Mouse (Mus musculus): Measurements from ENCODE around the gene Alpl. TPM values are rescaled to one million over a fixed set of nuclear protein-coding genes. Genes with fewer than 3 reads are reported as not detected.
A peak's percentile ranks its signal among the peaks of the same experiment; 100 is the strongest.

Gene Alpl
- polyA plus RNA-seq, 1 experiment from 2014 or later = 9.9 TPM

DNA sequence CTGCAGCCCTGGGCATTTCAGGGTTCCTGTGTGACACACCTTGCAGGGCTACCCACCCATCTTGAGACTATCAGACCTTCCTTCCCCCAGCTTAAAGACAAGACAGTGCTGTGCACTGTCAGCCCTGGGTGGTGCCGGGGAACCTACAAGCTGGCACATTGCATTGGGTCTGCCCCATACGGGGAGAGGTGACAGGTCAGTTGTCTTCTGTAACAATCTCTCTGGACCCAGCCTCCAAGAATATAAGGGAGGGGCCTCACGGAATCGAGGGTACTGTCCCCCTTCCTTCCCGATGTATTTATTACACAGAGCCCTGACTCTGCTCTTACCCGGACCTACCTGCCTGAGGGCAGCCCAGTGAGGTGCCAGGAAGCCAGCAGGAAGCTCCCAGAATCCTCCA is 11.4 kb downstream of the Alpl start:
- Histone ChIP-seq H3K4me2 (ENCODE audit: low read depth, low read length) (no peak overlapping the region), H3K36me3 (replicated peaks; ENCODE audit: control insufficient read depth, insufficient read depth, low read depth, low read length) (no peaks in the 10 kb centered on the region), H3K27me3 (ENCODE audit: control insufficient read depth, insufficient read depth, low read length) (no peaks in the 10 kb centered on the region), H3K27ac (replicated peaks; ENCODE audit: low read depth, low read length) (no peak overlapping the region), H3K9me3 (replicated peaks; ENCODE audit: control insufficient read depth, low read length) (no peaks in the 10 kb centered on the region), H3K4me1 (ENCODE audit: control insufficient read depth, insufficient read depth, low read length) (peaks cover 3% of the 10 kb centered on the region; the same call in 1 of the 2 replicates), H3K9ac (replicated peaks; ENCODE audit: low read length) (no peak overlapping the region), H3K4me3 (ENCODE audit: low read depth, low read length) (no peak overlapping the region)
- DNase-seq (ENCODE audit: low spot score) (no peak), ATAC-seq (replicated peaks; ENCODE audit: insufficient number of reproducible peaks, low FRiP score, low TSS enrichment, low read depth) (no peak)
- 72% methylated on average over 6 of the region's 6 CpGs for WGBS

GRCm38 (mm10) chr4:137783541-137784191 is 12.5 kb downstream of the Alpl start:
- Histone ChIP-seq H3K4me2 (ENCODE audit: low read depth, low read length) (no peak overlapping the region), H3K36me3 (replicated peaks; ENCODE audit: control insufficient read depth, insufficient read depth, low read depth, low read length) (no peaks in the 10 kb centered on the region), H3K4me1 (ENCODE audit: control insufficient read depth, insufficient read depth, low read length) (peaks cover 3% of the 10 kb centered on the region; the same call in 1 of the 2 replicates), H3K27ac (replicated peaks; ENCODE audit: low read depth, low read length) (no peak overlapping the region), H3K9me3 (replicated peaks; ENCODE audit: control insufficient read depth, low read length) (no peaks in the 10 kb centered on the region), H3K4me3 (ENCODE audit: low read depth, low read length) (no peak overlapping the region), H3K27me3 (ENCODE audit: control insufficient read depth, insufficient read depth, low read length) (no peaks in the 10 kb centered on the region), H3K9ac (replicated peaks; ENCODE audit: low read length) (no peak overlapping the region; the same call in 1 of the 2 replicates)
- WGBS = 35% methylated on average over 9 of the region's 9 CpGs
- DNase-seq (ENCODE audit: low spot score) (no peak), ATAC-seq (replicated peaks; ENCODE audit: insufficient number of reproducible peaks, low FRiP score, low TSS enrichment, low read depth) (no peak)

- H3K36me3 ChIP-seq (replicated peaks; ENCODE audit: control insufficient read depth, insufficient read depth, low read depth, low read length) = no peaks in the 10 kb centered on the region
- H3K4me3 ChIP-seq (ENCODE audit: low read depth, low read length) = no peak overlapping the region
- H3K9me3 ChIP-seq (replicated peaks; ENCODE audit: control insufficient read depth, low read length) = no peaks in the 10 kb centered on the region
- no peak overlapping the region for H3K4me2 ChIP-seq (ENCODE audit: low read depth, low read length)
- WGBS = 55% methylated on average over 5 of the region's 5 CpGs
- H3K4me1 ChIP-seq (ENCODE audit: control insufficient read depth, insufficient read depth, low read length) = peaks cover 3% of the 10 kb centered on the region; the same call in 1 of the 2 replicates
- no peak for ATAC-seq (replicated peaks; ENCODE audit: insufficient number of reproducible peaks, low FRiP score, low TSS enrichment, low read depth)
- no peak overlapping the region for H3K9ac ChIP-seq (replicated peaks; ENCODE audit: low read length)
- DNase-seq (ENCODE audit: low spot score) = no peak
- H3K27ac ChIP-seq (replicated peaks; ENCODE audit: low read depth, low read length) = no peak overlapping the region
- H3K27me3 ChIP-seq (ENCODE audit: control insufficient read depth, insufficient read depth, low read length) = no peaks in the 10 kb centered on the region
These were observed 14.2 kb downstream of the Alpl start for GRCm38 (mm10) chr4:137781949-137782348.

- Histone ChIP-seq H3K27me3 (ENCODE audit: control insufficient read depth, insufficient read depth, low read length) (no peaks in the 10 kb centered on the region), H3K4me2 (ENCODE audit: low read depth, low read length) (no peak overlapping the region), H3K9me3 (replicated peaks; ENCODE audit: control insufficient read depth, low read length) (no peaks in the 10 kb centered on the region), H3K27ac (replicated peaks; ENCODE audit: low read depth, low read length) (no peak overlapping the region), H3K36me3 (replicated peaks; ENCODE audit: control insufficient read depth, insufficient read depth, low read depth, low read length) (no peaks in the 10 kb centered on the region), H3K4me1 (ENCODE audit: control insufficient read depth, insufficient read depth, low read length) (peaks cover 3% of the 10 kb centered on the region; the same call in 1 of the 2 replicates), H3K4me3 (ENCODE audit: low read depth, low read length) (no peak overlapping the region), H3K9ac (replicated peaks; ENCODE audit: low read length) (no peak overlapping the region)
- DNase-seq (ENCODE audit: low spot score) (no peak), ATAC-seq (replicated peaks; ENCODE audit: insufficient number of reproducible peaks, low FRiP score, low TSS enrichment, low read depth) (no peak)
- 73% methylated on average over 3 of the region's 3 CpGs for WGBS
These were observed 15.2 kb downstream of the Alpl start for GRCm38 (mm10) chr4:137780986-137781385.

GRCm38 (mm10) chr4:137778397-137779184 is 17.6 kb downstream of the Alpl start:
- Histone ChIP-seq H3K4me2 (ENCODE audit: low read depth, low read length) (no peak overlapping the region), H3K27me3 (ENCODE audit: control insufficient read depth, insufficient read depth, low read length) (no peaks in the 10 kb centered on the region), H3K36me3 (replicated peaks; ENCODE audit: control insufficient read depth, insufficient read depth, low read depth, low read length) (no peaks in the 10 kb centered on the region), H3K4me3 (ENCODE audit: low read depth, low read length) (no peak overlapping the region), H3K9ac (replicated peaks; ENCODE audit: low read length) (no peak overlapping the region), H3K27ac (replicated peaks; ENCODE audit: low read depth, low read length) (no peak overlapping the region), H3K9me3 (replicated peaks; ENCODE audit: control insufficient read depth, low read length) (no peaks in the 10 kb centered on the region), H3K4me1 (ENCODE audit: control insufficient read depth, insufficient read depth, low read length) (no peaks in the 10 kb centered on the region)
- ATAC-seq (replicated peaks; ENCODE audit: insufficient number of reproducible peaks, low FRiP score, low TSS enrichment, low read depth) (no peak), DNase-seq (ENCODE audit: low spot score) (no peak)
- WGBS = 82% methylated on average over 17 of the region's 17 CpGs

GRCm38 (mm10) chr4:137777866-137778265 is 18.3 kb downstream of the Alpl start:
- Histone ChIP-seq H3K27ac (replicated peaks; ENCODE audit: low read depth, low read length) (no peak overlapping the region), H3K9ac (replicated peaks; ENCODE audit: low read length) (no peak overlapping the region), H3K36me3 (replicated peaks; ENCODE audit: control insufficient read depth, insufficient read depth, low read depth, low read length) (no peaks in the 10 kb centered on the region), H3K9me3 (replicated peaks; ENCODE audit: control insufficient read depth, low read length) (no peaks in the 10 kb centered on the region), H3K4me1 (ENCODE audit: control insufficient read depth, insufficient read depth, low read length) (no peaks in the 10 kb centered on the region), H3K27me3 (ENCODE audit: control insufficient read depth, insufficient read depth, low read length) (no peaks in the 10 kb centered on the region), H3K4me3 (ENCODE audit: low read depth, low read length) (no peak overlapping the region), H3K4me2 (ENCODE audit: low read depth, low read length) (no peak overlapping the region)
- WGBS = 87% methylated on average over 4 of the region's 4 CpGs
- ATAC-seq (replicated peaks; ENCODE audit: insufficient number of reproducible peaks, low FRiP score, low TSS enrichment, low read depth) (no peak), DNase-seq (ENCODE audit: low spot score) (no peak)

DNA sequence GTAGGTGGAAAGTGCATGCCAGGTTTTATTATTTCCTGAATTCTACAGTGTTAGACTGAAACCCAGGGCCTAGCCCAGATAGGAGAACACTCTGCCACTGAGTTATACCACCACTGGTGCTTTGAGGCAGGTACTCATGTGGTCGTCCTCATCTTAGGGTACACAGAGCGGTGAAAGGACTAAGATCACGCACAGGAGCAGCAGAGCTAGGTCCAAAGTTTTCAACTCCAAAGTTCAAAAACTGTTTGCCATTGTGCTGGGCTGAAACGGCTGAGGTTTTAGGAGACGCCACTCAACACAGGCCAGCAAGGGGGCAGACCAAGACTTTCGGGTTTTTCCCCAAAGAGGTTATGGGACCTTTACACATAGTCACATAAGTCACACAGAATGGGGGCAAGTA is 21.7 kb downstream of the Alpl start:
- H3K9me3 ChIP-seq (replicated peaks; ENCODE audit: control insufficient read depth, low read length) = no peaks in the 10 kb centered on the region
- no peaks in the 10 kb centered on the region for H3K27me3 ChIP-seq (ENCODE audit: control insufficient read depth, insufficient read depth, low read length)
- no peaks in the 10 kb centered on the region for H3K36me3 ChIP-seq (replicated peaks; ENCODE audit: control insufficient read depth, insufficient read depth, low read depth, low read length)
- H3K4me3 ChIP-seq (ENCODE audit: low read depth, low read length) = no peak overlapping the region
- H3K4me2 ChIP-seq (ENCODE audit: low read depth, low read length) = no peak overlapping the region
- ATAC-seq (replicated peaks; ENCODE audit: insufficient number of reproducible peaks, low FRiP score, low TSS enrichment, low read depth) (no peak), DNase-seq (ENCODE audit: low spot score) (no peak)
- 84% methylated on average over 6 of the region's 6 CpGs for WGBS
- H3K27ac ChIP-seq (replicated peaks; ENCODE audit: low read depth, low read length) = no peak overlapping the region
- no peak overlapping the region for H3K9ac ChIP-seq (replicated peaks; ENCODE audit: low read length)
- no peaks in the 10 kb centered on the region for H3K4me1 ChIP-seq (ENCODE audit: control insufficient read depth, insufficient read depth, low read length)

- no peak overlapping the region for H3K9ac ChIP-seq (replicated peaks; ENCODE audit: low read length)
- WGBS = 57% methylated on average over 5 of the region's 5 CpGs
- H3K9me3 ChIP-seq (replicated peaks; ENCODE audit: control insufficient read depth, low read length) = no peaks in the 10 kb centered on the region
- ATAC-seq (replicated peaks; ENCODE audit: insufficient number of reproducible peaks, low FRiP score, low TSS enrichment, low read depth) (0 out of 2 replicates have a peak, but pooled peaks have one; percentile 32), DNase-seq (ENCODE audit: low spot score) (peak; percentile 24)
- H3K4me1 ChIP-seq (ENCODE audit: control insufficient read depth, insufficient read depth, low read length) = no peaks in the 10 kb centered on the region
- no peak overlapping the region for H3K27ac ChIP-seq (replicated peaks; ENCODE audit: low read depth, low read length)
- H3K4me2 ChIP-seq (ENCODE audit: low read depth, low read length) = no peak overlapping the region
- no peaks in the 10 kb centered on the region for H3K27me3 ChIP-seq (ENCODE audit: control insufficient read depth, insufficient read depth, low read length)
- H3K36me3 ChIP-seq (replicated peaks; ENCODE audit: control insufficient read depth, insufficient read depth, low read depth, low read length) = no peaks in the 10 kb centered on the region
- H3K4me3 ChIP-seq (ENCODE audit: low read depth, low read length) = no peak overlapping the region
These were observed 22.2 kb downstream of the Alpl start for GRCm38 (mm10) chr4:137774013-137774412.

Data from embryonic facial prominence, embryonic 11.5 days (tissue).